Mouse (Mus musculus) mouse trophoblast stem cell (cell line): Measurements from ENCODE around the gene Sin3b.
"Not testable (repeated sequence)": the region's sequence is repeated elsewhere in the genome, so short reads cannot be mapped to it uniquely, and the experiment has no call there.

Source experiments
- in situ Hi-C, 2 experiments: fragments of 300-500 bp; cut with MseI, MboI; formaldehyde crosslinking; loops; 2 replicates in 1 of 2; 3 replicates in 1 of 2; pipeline ENCODE4 v1.15.1; 2025

The Sin3b gene

GRCm38 (mm10) chr8:72722769-72723650 is at the start of gene Sin3b:
Gene Sin3b, plus strand, starts transcription at chr8:72723285.
- in situ Hi-C loops: no loop called here

- in situ Hi-C loops: no loop called here
Measured at GRCm38 (mm10) chr8:72674184-72674583, 48.9 kb upstream of the Sin3b start.

GRCm38 (mm10) chr8:72676436-72676835 is 46.6 kb upstream of the Sin3b start:
- in situ Hi-C loops: no loop called here

- in situ Hi-C loops: not testable (repeated sequence)
Measured at GRCm38 (mm10) chr8:72676844-72677243, 46.2 kb upstream of the Sin3b start.

GRCm38 (mm10) chr8:72677331-72677730 is 45.8 kb upstream of the Sin3b start:
- in situ Hi-C loops: no loop called here

GRCm38 (mm10) chr8:72680133-72680532 is 43.0 kb upstream of the Sin3b start:
- in situ Hi-C loops: loop anchor here (5.0 kb wide), 2 partner anchors 62 to 67 kb away; no protein-coding TSS in a partner anchor

GRCm38 (mm10) chr8:72682051-72682687 is 40.9 kb upstream of the Sin3b start:
- in situ Hi-C loops: loop anchor here (5.0 kb wide), 2 partner anchors 60 to 65 kb away; no protein-coding TSS in a partner anchor

- in situ Hi-C loops: loop anchor here (5.0 kb wide), 2 partner anchors 59 to 64 kb away; no protein-coding TSS in a partner anchor
Measured at GRCm38 (mm10) chr8:72683010-72683521, 40.0 kb upstream of the Sin3b start.

GRCm38 (mm10) chr8:72683572-72684099 is 39.4 kb upstream of the Sin3b start:
- in situ Hi-C loops: loop anchor here (5.0 kb wide), 2 partner anchors 59 to 64 kb away; no protein-coding TSS in a partner anchor

GRCm38 (mm10) chr8:72698349-72698926 is 24.6 kb upstream of the Sin3b start:
- in situ Hi-C loops: no loop called here

- in situ Hi-C loops: no loop called here
Measured at GRCm38 (mm10) chr8:72712569-72712968, 10.5 kb upstream of the Sin3b start.

GRCm38 (mm10) chr8:72716594-72716993 is 6.5 kb upstream of the Sin3b start:
- in situ Hi-C loops: no loop called here

GRCm38 (mm10) chr8:72720541-72720940 is 2.5 kb upstream of the Sin3b start:
- in situ Hi-C loops: no loop called here

GRCm38 (mm10) chr8:72723651-72724001 is 541 bp downstream of the Sin3b start:
- in situ Hi-C loops: no loop called here

- in situ Hi-C loops: no loop called here
Measured at GRCm38 (mm10) chr8:72728636-72729035, 5.6 kb downstream of the Sin3b start.

GRCm38 (mm10) chr8:72735001-72735400 is 11.9 kb downstream of the Sin3b start:
- in situ Hi-C loops: no loop called here

- in situ Hi-C loops: no loop called here
Measured at GRCm38 (mm10) chr8:72736868-72737267, 13.8 kb downstream of the Sin3b start.

- in situ Hi-C loops: loop anchor here in 1 of 2 experiments (5.0 kb wide), 1 partner anchor 64 kb away; no protein-coding TSS in a partner anchor
Measured at GRCm38 (mm10) chr8:72746061-72746460, 23.0 kb downstream of the Sin3b start.

GRCm38 (mm10) chr8:72749846-72750245 is 26.8 kb downstream of the Sin3b start:
- in situ Hi-C loops: loop anchor here in 1 of 2 experiments (5.0 kb wide), 1 partner anchor 68 kb away; no protein-coding TSS in a partner anchor

GRCm38 (mm10) chr8:72750266-72750665 is 27.2 kb downstream of the Sin3b start:
- in situ Hi-C loops: no loop called here

GRCm38 (mm10) chr8:72751126-72751525 is 28.0 kb downstream of the Sin3b start:
- in situ Hi-C loops: no loop called here

GRCm38 (mm10) chr8:72752289-72752688 is 29.2 kb downstream of the Sin3b start:
- in situ Hi-C loops: no loop called here
